In the genomic region with DNA sequence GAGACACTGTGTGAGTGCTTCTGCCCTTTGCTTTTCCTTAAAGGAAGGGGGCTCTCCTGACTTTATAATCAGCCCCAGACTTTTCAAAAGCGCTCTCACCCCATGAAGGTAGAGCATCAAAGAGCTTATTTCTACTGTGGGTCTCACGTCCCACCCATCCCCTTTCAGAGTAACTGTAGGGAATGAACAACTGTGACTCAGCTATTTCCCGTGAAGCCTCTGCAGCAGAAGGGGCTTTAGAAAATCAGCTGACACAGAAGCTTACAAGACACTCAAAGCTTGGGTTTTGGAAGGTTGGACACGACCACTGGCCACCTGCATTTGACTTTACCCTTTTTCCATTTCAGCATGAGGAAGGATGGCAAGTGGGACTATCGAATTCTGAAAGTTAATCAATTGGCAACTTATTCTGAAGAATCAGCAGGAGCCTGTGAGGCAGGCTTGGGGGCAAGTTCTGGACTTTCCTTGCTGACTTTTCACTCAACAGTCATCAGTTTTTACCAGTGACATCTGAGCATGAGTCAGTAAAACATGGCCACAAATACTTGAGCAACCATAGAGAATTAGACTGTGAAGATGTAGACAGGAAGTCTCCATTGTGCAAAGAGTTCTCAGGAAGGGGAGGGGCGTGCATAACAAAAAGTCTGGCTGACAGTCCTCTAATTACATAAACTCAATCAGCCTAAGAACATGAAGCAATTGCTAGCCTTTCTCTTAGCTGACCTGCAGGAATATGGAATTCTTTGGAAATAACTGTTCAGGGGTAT, we compare ENCODE assay signal across 18 mouse cellular contexts. TPM values are rescaled to one million over a fixed set of nuclear protein-coding genes. Genes with fewer than 3 reads are reported as not detected.
DNase-seq lines count a peak whose midpoint lies in the region; ATAC-seq and TF ChIP-seq lines count a peak whose summit lies in the region.
"Had no signal": no experiment of that assay in that cellular context is flagged by ENCODE, and none has a peak within 500 bp of the region (broad histone marks: within the 10 kb centered on the region; RNA-seq: fewer than 3 reads in every experiment).

No protein-coding gene starts in this region.

- no peaks in the 10 kb centered on the region for H3K36me3 ChIP-seq in lung, postnatal 0 days (ENCODE audit: insufficient read depth, low read length)
- H3K36me3 ChIP-seq: embryonic facial prominence, embryonic 12.5 days; forebrain, embryonic 10.5 days; heart, embryonic 15.5 days; hindbrain, embryonic 12.5 days had no signal

- TF ChIP-seq EP300 in lung, postnatal 0 days (IDR thresholded peaks at IDR 0.05), result no peak

- H3K9me3 ChIP-seq in lung, postnatal 0 days (ENCODE audit: low read length), result no peaks in the 10 kb centered on the region
- H3K9me3 ChIP-seq: embryonic facial prominence, embryonic 12.5 days; forebrain, embryonic 10.5 days; heart, embryonic 15.5 days; hindbrain, embryonic 12.5 days had no signal

- 75% methylated on average over 6 of the region's 6 CpGs for WGBS in lung, postnatal 0 days
- WGBS in lung, adult 2 months, result 75% methylated on average over 6 of the region's 6 CpGs

- no peak for ATAC-seq in lung, postnatal 0 days
- peak; percentile 45 for ATAC-seq in neutrophil, adult 5-6 weeks (ENCODE audit: extremely low read depth, insufficient number of reproducible peaks, low FRiP score, poor library complexity, severe bottlenecking)
- no peak for ATAC-seq in cerebellum, adult (ENCODE audit: insufficient number of reproducible peaks, low FRiP score, low TSS enrichment)
- ATAC-seq: intestine, embryonic 16.5 days; midbrain, embryonic 16.5 days had no signal

- H3K27me3 ChIP-seq in lung, postnatal 0 days (replicated peaks; ENCODE audit: insufficient read depth, low read length), result no peaks in the 10 kb centered on the region
- H3K27me3 ChIP-seq: embryonic facial prominence, embryonic 12.5 days; heart, embryonic 15.5 days; hindbrain, embryonic 12.5 days had no signal

- TF ChIP-seq CTCF in lung, postnatal 0 days (IDR thresholded peaks at IDR 0.05), result no peak
- no peak for TF ChIP-seq CTCF in lung, adult 2 months (IDR thresholded peaks at IDR 0.05; ENCODE audit: insufficient read depth, low read length)
- TF ChIP-seq CTCF in embryonic fibroblast, embryonic 13.5 days (IDR thresholded peaks at IDR 0.05; ENCODE audit: borderline replicate concordance, insufficient read depth, low read length), result no peak
- no peak for TF ChIP-seq CTCF in layer of hippocampus, adult 2 months (conservative IDR thresholded peaks at IDR 0.05)

- H3K4me1 ChIP-seq in lung, postnatal 0 days (ENCODE audit: insufficient read depth, low read depth, low read length), result no peaks in the 10 kb centered on the region
- peaks cover 6% of the 10 kb centered on the region for H3K4me1 ChIP-seq in lung, adult 2 months (ENCODE audit: control insufficient read depth, insufficient read depth, low read length)
- peaks cover 12% of the 10 kb centered on the region for H3K4me1 ChIP-seq in embryonic fibroblast, embryonic 13.5 days (ENCODE audit: control insufficient read depth, insufficient read depth, low read length)
- H3K4me1 ChIP-seq: embryonic facial prominence, embryonic 12.5 days; hindbrain, embryonic 12.5 days had no signal

- H3K9ac ChIP-seq in lung, postnatal 0 days (replicated peaks; ENCODE audit: low read depth), result no peak overlapping the region
- H3K9ac ChIP-seq: embryonic facial prominence, embryonic 12.5 days; heart, embryonic 15.5 days; hindbrain, embryonic 12.5 days; liver, embryonic 14.5 days had no signal

- H3K4me2 ChIP-seq in lung, postnatal 0 days (replicated peaks; ENCODE audit: low read depth, low read length), result no peak overlapping the region
- H3K4me2 ChIP-seq: embryonic facial prominence, embryonic 12.5 days; heart, embryonic 15.5 days; hindbrain, embryonic 12.5 days had no signal

- peak; percentile 62 for DNase-seq in lung, postnatal 0 days (ENCODE audit: low spot score)
- DNase-seq in lung, adult 2 months, result no peak
- peak; percentile 50 for DNase-seq in ES-CJ7 (ENCODE audit: low read depth, low spot score)
- no peak for DNase-seq in layer of hippocampus, postnatal 14 days (ENCODE audit: low spot score in 2 of 2)
- no peak for DNase-seq in layer of hippocampus, adult 2 months (ENCODE audit: low spot score in 2 of 2)
- DNase-seq: adrenal gland, postnatal 10 days; cerebellum, postnatal 10 days; kidney, postnatal 25 days had no signal

- no peak overlapping the region for H3K27ac ChIP-seq in lung, postnatal 0 days (ENCODE audit: low read length)
- H3K27ac ChIP-seq in embryonic fibroblast, embryonic 13.5 days (ENCODE audit: insufficient read depth, low read length), result peak overlapping the region; percentile 59; the same call in 1 of the 2 replicates
- no peak overlapping the region for H3K27ac ChIP-seq in layer of hippocampus, adult 2 months
- H3K27ac ChIP-seq: embryonic facial prominence, embryonic 12.5 days; forebrain, embryonic 10.5 days; heart, embryonic 15.5 days; hindbrain, embryonic 12.5 days; liver, embryonic 14.5 days had no signal

- H3K4me3 ChIP-seq in lung, postnatal 0 days (ENCODE audit: low read depth, low read length), result no peak overlapping the region
- H3K4me3 ChIP-seq in lung, adult 2 months (replicated peaks; ENCODE audit: extremely low read depth, low read depth, low read length), result no peak overlapping the region
- H3K4me3 ChIP-seq in embryonic fibroblast, embryonic 13.5 days (ENCODE audit: insufficient read depth, low read length), result no peak overlapping the region
- H3K4me3 ChIP-seq in layer of hippocampus, adult 2 months, result no peak overlapping the region
- H3K4me3 ChIP-seq: embryonic facial prominence, embryonic 12.5 days; forebrain, embryonic 10.5 days; heart, embryonic 15.5 days; hindbrain, embryonic 12.5 days had no signal

- no peak for TF ChIP-seq POLR2A in lung, adult 2 months (IDR thresholded peaks at IDR 0.05; ENCODE audit: borderline replicate concordance, extremely low read depth, low read depth, low read length)
- TF ChIP-seq POLR2A in embryonic fibroblast, embryonic 13.5 days (IDR thresholded peaks at IDR 0.05; ENCODE audit: low read depth, low read length), result no peak

RNA-seq across cellular contexts. Expression of a gene that starts 45.6 kb away (rescaled TPM):
- 106 TPM in 2 replicates for polyA plus RNA-seq in lung, postnatal 0 days (2015; fragmentation: Nextera tagmentation; extraction: Ambion mirVana)
- 23.3 and 65.9 TPM in 2 replicates for polyA plus RNA-seq in lung, adult 2 months (2012; rRNA removed)
- 31.1 and 35.7 TPM in 2 replicates for polyA plus RNA-seq in embryonic fibroblast, embryonic 13.5 days (2011; ENCODE audit: insufficient read length, low read depth, missing spikeins)
- 96.4 and 107 TPM in 2 replicates for total RNA-seq in neutrophil, adult 5-6 weeks (2017)
- 10 to 100 TPM; 66.8 to 70.1 TPM for total RNA-seq in layer of hippocampus, postnatal 14 days (2021)
- 10 to 100 TPM; 45.7 to 49.9 TPM for total RNA-seq in layer of hippocampus, adult 2 months (2021)

Comparison
In these comparisons a context has a peak if more than half of its experiments do, and no peak if none do; other contexts are left out.
1. DNase-seq: peak in lung, postnatal 0 days (single experiment) and ES-CJ7 (single experiment); none in lung, adult 2 months (single experiment), layer of hippocampus, postnatal 14 days (0 of 2) and layer of hippocampus, adult 2 months (0 of 2).